Mouse (Mus musculus): Measurements from ENCODE around the gene Scai. TPM values are rescaled to one million over a fixed set of nuclear protein-coding genes. Genes with fewer than 3 reads are reported as not detected.

The Scai gene
- total RNA-seq, 2 experiments from 2014 or later, result 84.7 to 94.4 TPM

Other genes with a start within 250 kb of the Scai start
- gene Wdr38, start 193.3 kb downstream of the Scai start, total RNA-seq (2021), result under 1 TPM; 0.73 to 0.80 TPM
- gene Arpc5l, start 185.4 kb downstream of the Scai start, total RNA-seq (2021), result 100 to 1,000 TPM in 1 of 2 experiments, 10 to 100 TPM in 1; 87.7 to 102 TPM
- gene Rpl35, start 185.1 kb downstream of the Scai start, total RNA-seq (2021), result 100 to 1,000 TPM; 308 to 382 TPM
- gene Golga1, start 125.2 kb downstream of the Scai start, total RNA-seq (2021), result 10 to 100 TPM; 31.1 to 32.0 TPM
- gene Ppp6c, start 35.7 kb upstream of the Scai start, total RNA-seq (2021), result 10 to 100 TPM; 68.3 to 74.9 TPM

All from layer of hippocampus, postnatal 10 days (tissue).